ENCODE assay signal across 7 mouse cellular contexts in the genomic region with DNA sequence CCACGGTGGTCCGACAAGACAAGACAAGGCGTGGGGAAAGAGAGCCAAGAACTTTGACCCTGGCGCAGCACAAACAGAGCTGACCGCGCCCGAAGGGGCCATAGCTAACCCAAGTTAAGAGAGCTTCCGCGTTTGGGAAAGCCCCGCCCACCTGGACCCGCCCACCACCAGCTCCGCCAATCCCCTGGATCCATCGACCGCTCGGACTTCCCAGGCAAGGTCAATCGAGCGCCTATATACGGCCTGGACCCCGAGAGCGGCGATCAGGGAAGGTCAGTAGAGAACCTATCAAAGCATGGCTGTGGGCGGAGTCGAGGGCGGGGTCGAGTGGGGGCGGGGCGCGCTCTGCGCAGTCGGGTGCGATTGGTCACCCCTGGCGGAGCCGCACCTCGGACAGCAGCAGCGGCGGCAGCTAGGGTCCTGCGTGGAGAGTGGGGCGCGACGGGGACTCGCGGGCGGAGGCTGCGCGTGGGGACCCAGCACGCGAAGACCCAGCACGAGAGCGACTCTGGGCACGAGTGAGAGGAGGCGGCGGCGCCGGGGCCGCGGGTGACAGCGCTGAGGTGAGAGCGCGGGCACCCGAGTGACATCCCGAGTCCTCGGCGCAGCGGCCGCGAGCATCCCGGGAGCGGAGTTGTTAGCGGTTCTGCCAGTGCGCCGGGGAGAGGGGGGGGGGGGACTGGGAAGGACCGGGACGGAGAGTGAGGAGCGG. TPM values are rescaled to one million over a fixed set of nuclear protein-coding genes. Genes with fewer than 3 reads are reported as not detected.
A peak's percentile ranks its signal among the peaks of the same experiment; 100 is the strongest.
DNase-seq lines count a peak whose midpoint lies in the region; ATAC-seq lines count a peak whose summit lies in the region.

A gene (plus strand): TSS at position 353 of the 712 bp plus-strand sequence.

- peaks cover 5% of the 10 kb centered on the region for H3K27me3 ChIP-seq in embryonic facial prominence, embryonic 11.5 days (ENCODE audit: control insufficient read depth, insufficient read depth, low read length)
- H3K27me3 ChIP-seq in limb, embryonic 10.5 days (ENCODE audit: low read depth, poor library complexity, severe bottlenecking) = peaks cover 28% of the 10 kb centered on the region
- peaks cover 16% of the 10 kb centered on the region for H3K27me3 ChIP-seq in midbrain, embryonic 13.5 days

- no peaks in the 10 kb centered on the region for H3K9me3 ChIP-seq in embryonic facial prominence, embryonic 11.5 days (replicated peaks; ENCODE audit: control insufficient read depth, low read length)
- no peaks in the 10 kb centered on the region for H3K9me3 ChIP-seq in limb, embryonic 10.5 days (replicated peaks)
- H3K9me3 ChIP-seq in midbrain, embryonic 13.5 days = no peaks in the 10 kb centered on the region

- H3K4me2 ChIP-seq in embryonic facial prominence, embryonic 11.5 days (ENCODE audit: low read depth, low read length) = peak within 1 kb of the TSS; percentile 79
- H3K4me2 ChIP-seq in midbrain, embryonic 13.5 days (replicated peaks) = peak within 1 kb of the TSS; percentile 93

- WGBS in embryonic facial prominence, embryonic 11.5 days = under 1% methylated on average over 72 of the region's 74 CpGs
- WGBS in limb, embryonic 10.5 days = under 1% methylated on average over 70 of the region's 74 CpGs
- 1% methylated on average over 74 of the region's 74 CpGs for WGBS in midbrain, embryonic 13.5 days

- ATAC-seq in embryonic facial prominence, embryonic 11.5 days (replicated peaks; ENCODE audit: insufficient number of reproducible peaks, low FRiP score, low TSS enrichment, low read depth) = peak; percentile 82
- ATAC-seq in granulocyte monocyte progenitor cell, adult 5-6 weeks (replicated peaks; ENCODE audit: poor library complexity, severe bottlenecking) = peak; percentile 85
- peak; percentile 91 for ATAC-seq in midbrain, embryonic 13.5 days

- H3K36me3 ChIP-seq in embryonic facial prominence, embryonic 11.5 days (replicated peaks; ENCODE audit: control insufficient read depth, insufficient read depth, low read depth, low read length) = no peaks in the 10 kb centered on the region
- H3K36me3 ChIP-seq in limb, embryonic 10.5 days = no peaks in the 10 kb centered on the region
- H3K36me3 ChIP-seq in midbrain, embryonic 13.5 days = no peaks in the 10 kb centered on the region

- DNase-seq in adrenal gland, postnatal 14 days = peak; percentile 100
- DNase-seq in embryonic facial prominence, embryonic 11.5 days (ENCODE audit: low spot score) = peak; percentile 99
- DNase-seq in kidney, adult 11 months = peak; percentile 98
- DNase-seq in limb, embryonic 10.5 days (ENCODE audit: low spot score) = peak; percentile 100
- peak; percentile 99 for DNase-seq in spleen, adult 12 weeks (ENCODE audit: low spot score)

- no peaks in the 10 kb centered on the region for H3K4me1 ChIP-seq in embryonic facial prominence, embryonic 11.5 days (ENCODE audit: control insufficient read depth, insufficient read depth, low read length)
- H3K4me1 ChIP-seq in limb, embryonic 10.5 days = peaks cover 20% of the 10 kb centered on the region
- H3K4me1 ChIP-seq in midbrain, embryonic 13.5 days (replicated peaks) = peaks cover 26% of the 10 kb centered on the region

- no peak within 1 kb of the TSS for H3K27ac ChIP-seq in embryonic facial prominence, embryonic 11.5 days (replicated peaks; ENCODE audit: low read depth, low read length)
- peak within 1 kb of the TSS; percentile 66 for H3K27ac ChIP-seq in limb, embryonic 10.5 days
- no peak within 1 kb of the TSS for H3K27ac ChIP-seq in midbrain, embryonic 13.5 days

- H3K9ac ChIP-seq in embryonic facial prominence, embryonic 11.5 days (replicated peaks; ENCODE audit: low read length) = peak within 1 kb of the TSS; percentile 52
- peak within 1 kb of the TSS; percentile 70 for H3K9ac ChIP-seq in midbrain, embryonic 13.5 days (replicated peaks)

- peak within 1 kb of the TSS; percentile 65 for H3K4me3 ChIP-seq in embryonic facial prominence, embryonic 11.5 days (ENCODE audit: low read depth, low read length)
- H3K4me3 ChIP-seq in limb, embryonic 10.5 days = peak within 1 kb of the TSS; percentile 81
- H3K4me3 ChIP-seq in midbrain, embryonic 13.5 days (replicated peaks) = peak within 1 kb of the TSS; percentile 76

RNA-seq across cellular contexts. Expression of the gene that starts here (rescaled TPM):
- total RNA-seq in adrenal gland, postnatal 14 days (2021) = 29.8 and 35.4 TPM in 2 replicates
- 11.6 and 12.0 TPM in 2 replicates for polyA plus RNA-seq in embryonic facial prominence, embryonic 11.5 days (2014; fragmentation: Nextera tagmentation; extraction: Ambion mirVana)
- 68.9 and 84.9 TPM in 2 replicates for total RNA-seq in granulocyte monocyte progenitor cell, adult 5-6 weeks (2014; fragmentation: Nextera tagmentation)
- 46.1 and 49.3 TPM in 2 replicates for total RNA-seq in granulocyte monocyte progenitor cell, adult 5-6 weeks (2017)
- 5.5 and 6.2 TPM in 2 replicates for polyA plus RNA-seq in limb, embryonic 10.5 days (2016; fragmentation: Nextera tagmentation; extraction: Ambion mirVana)
- polyA plus RNA-seq in midbrain, embryonic 13.5 days (2015; fragmentation: Nextera tagmentation; extraction: Ambion mirVana) = 43.7 TPM in 2 replicates
